Mouse (Mus musculus) adrenal gland, postnatal 14 days (tissue): ENCODE results near the gene Card14. TPM values are rescaled to one million over a fixed set of nuclear protein-coding genes. Genes with fewer than 3 reads are reported as not detected.

Experiments used
- DNase-seq: peaks from one replicate; pipeline ENCODE4 v3.0.0; 2021; ENCODE audit warnings: mixed read lengths
- total RNA-seq: library from RNA; stranded (reverse); gene quantifications from 2 replicates; pipeline ENCODE4 v1.2.3, GENCODE M21; 2021

Gene Card14
- total RNA-seq, 1 experiment from 2014 or later: 0.30 TPM

DNA sequence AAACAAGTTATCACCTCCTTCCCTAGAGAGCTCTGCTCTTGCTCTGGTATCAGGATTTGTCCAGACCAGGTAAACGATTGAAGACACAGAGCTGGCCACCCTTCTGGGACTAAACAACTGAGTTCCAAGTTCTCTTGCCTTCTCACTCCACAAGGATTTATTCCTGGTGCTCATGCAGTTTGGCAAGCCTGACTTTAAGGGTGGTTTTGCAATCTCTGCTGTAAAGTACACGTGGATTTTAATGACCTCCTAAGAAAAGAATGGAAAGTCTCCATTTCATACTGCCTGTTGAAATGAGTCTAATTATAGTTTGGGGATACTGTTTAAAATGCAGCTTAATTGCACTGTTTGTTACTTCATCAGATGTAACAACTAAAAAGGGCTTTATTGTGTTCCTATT, 6.6 kb upstream of the Card14 start:
- no peak for DNase-seq

DNA sequence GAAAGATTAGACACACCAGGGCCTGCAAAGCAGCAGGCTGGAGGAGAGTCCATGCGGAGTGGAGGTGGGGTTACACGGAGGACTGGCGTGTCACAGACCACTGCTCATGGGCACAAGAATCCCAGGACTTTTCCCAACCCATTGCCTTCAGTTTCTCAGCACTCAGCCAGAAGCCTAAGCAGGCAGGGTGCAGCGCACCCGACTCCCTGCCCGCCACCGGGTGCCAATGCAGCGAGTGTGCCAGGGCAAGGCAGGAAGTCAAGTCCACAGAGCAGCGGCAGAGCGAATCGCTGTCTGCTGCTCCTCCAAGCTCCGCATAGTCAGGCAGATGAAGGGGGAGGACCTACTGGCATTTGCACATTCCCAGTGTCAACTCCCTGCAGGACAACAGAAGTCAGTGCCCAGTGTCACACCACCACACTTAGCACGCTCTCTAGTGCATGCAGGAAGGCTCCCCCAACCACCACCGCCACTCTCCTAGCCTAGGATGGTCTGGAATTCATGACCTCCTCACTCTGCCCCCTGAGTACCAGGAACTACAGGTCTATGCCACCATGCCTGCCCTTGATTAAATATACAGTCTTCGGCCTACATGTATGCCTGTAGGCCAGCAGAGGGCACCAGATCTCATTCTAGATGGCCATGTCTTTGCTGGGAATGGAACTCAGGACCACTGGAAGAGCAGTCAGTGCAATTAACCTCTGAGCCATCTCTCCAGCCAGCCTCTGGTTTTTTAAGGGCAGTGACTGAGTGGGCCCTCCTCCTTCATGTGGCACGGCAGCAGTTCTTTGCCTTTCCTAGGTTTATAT, 2.5 kb upstream of the Card14 start:
- peak; percentile 71 for DNase-seq

DNA sequence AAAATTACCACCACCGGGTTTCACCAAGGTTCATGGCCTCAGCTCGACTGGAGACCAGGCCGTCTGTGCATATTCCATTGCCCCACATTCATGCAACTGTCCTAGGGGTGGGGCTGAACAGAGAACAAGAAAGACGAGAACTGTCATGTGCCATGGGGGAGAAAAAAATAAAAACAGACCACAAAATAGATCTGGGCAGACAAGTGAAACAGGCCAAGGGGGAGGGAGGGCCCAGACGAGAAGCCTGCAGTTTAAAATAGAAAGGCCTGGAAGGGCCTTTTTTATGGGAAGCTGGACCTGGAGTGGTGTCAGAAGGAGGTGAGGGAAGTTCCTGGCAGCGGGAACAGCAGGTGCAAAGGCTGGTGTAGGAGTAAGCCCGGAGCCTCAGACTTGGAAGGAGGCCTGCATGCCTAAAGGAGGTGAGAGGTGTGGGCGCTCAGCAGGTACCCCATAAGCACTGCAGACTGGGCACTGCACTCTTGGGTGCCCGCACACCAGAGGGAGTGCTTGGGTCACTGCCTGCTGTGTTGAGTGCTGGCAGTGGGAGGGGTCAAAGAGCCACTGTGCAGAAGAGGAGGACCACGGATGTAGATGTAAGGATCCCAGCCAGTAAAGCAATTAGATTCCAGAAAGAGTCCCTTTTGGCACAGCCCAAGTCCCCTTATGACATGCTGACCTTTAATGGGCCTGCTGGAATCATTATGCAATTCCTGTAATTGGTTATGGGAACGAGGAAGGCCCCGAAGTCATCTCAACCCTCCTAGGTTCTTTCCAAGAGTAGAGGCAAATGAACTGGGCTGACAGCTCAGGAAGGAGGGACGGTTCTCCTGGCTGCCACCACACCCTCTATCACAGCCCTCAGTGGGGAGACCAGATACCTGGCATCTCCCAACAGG, 558 bp upstream of the Card14 start:
- no peak for DNase-seq

DNA sequence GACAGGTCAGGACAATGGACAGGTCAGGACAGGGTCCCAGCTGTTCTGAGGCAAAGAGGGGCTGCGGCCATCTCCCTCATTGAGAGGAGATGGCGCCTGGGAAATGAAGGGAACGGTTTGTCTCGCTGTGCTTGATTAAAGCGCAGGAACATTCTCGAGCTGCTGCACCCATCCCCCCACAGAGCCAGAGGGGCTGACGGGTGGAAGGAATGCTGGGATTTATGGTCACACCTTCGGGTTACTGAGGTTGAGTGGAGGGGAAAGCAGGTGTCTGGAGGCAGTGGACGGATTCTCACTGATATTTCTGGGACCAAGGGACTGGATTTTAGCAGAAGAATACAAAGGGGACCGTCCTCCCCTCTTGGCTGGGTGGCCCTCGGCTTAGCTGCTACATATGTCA, 348 bp downstream of the Card14 start:
- DNase-seq: no peak

DNA sequence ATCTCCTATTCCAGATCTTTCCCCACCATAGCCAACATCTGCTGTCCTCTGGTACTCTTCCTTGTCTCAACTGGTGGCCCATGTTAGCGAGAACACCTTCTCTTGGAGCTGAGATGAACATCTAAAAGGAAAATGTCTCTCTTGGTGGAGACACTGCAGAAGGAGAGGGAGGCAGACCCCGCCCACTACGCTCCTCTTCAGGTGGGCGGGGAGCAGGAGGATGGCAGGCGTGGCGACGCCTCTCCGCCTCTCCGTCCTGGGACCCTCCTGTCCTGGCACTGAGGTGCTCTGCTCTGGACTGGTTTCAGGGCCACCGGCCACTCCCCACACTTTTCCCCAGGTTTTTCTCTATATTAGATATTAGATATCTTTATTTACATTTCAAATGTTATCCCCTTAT, 3.1 kb downstream of the Card14 start:
- DNase-seq: no peak

DNA sequence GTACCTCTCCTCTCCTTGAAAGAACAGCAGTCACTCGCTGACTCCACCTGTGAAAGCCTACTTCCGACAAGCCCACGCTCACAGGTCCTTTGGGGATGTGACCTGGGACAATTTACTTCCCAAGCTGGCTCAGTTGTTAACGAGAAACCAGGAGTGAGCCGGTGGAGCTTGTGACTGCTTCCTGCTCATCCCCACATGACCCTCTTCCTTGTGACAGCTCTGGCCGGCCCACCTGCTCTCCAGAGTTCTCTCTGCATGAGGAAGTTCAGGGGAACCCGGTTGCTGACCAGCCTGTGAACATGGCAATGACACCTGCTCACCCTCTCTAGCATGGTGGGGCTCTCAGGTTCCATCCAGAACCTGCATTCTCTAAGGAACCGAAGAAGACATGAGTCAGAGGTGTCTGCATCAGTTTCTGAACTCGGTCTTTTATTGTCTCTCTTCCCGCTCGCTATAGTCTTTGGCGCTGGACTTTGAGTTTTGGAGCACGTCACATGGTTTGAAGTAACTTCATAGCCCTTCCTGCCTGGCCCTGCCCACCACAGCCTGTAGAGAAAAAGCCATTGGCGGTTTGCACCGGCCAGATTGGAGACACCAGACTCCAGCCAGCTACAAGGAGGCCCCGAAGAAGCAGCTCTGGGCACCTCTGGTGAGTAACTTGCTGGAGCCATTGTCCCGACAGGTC, 6.8 kb downstream of the Card14 start:
- no peak for DNase-seq

DNA sequence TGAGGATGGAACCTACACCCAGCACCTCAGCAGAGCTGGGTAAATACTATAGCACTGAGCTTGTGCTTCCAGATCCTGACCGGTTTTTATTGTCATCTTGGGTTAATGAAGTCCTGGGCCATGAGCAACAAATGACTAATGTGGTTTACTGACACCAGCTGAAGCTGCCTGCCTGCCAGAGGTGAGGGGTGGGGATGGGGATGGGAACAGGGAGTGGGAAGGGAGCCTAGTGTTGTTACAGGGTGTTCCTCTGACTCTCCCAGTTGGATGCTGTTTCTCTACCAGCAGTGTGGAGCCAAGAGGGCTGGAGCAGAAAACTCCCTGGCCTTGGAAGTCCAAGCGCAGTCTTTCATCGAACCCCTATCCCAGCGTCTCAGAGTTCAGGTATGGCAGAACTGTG, 9.2 kb downstream of the Card14 start:
- DNase-seq: no peak

DNA sequence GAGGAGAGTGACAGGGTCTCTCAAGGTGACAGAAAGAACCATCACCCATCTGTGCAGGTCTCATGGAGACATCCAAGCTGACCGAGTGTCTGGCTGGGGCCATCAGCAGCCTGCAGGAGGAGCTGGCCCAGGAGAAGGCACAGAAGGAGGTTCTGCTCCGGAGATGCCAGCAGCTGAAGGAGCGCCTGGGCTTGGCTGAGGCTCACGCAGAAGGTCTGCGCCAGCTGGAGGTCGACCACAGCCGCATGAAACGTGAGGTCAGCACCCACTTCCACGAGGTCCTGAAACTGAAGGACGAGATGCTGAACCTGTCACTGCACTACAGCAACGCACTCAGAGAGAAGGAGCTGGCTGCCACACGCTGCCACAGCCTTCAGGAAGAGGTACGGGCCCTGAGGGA, 15.0 kb downstream of the Card14 start:
- DNase-seq: no peak

DNA sequence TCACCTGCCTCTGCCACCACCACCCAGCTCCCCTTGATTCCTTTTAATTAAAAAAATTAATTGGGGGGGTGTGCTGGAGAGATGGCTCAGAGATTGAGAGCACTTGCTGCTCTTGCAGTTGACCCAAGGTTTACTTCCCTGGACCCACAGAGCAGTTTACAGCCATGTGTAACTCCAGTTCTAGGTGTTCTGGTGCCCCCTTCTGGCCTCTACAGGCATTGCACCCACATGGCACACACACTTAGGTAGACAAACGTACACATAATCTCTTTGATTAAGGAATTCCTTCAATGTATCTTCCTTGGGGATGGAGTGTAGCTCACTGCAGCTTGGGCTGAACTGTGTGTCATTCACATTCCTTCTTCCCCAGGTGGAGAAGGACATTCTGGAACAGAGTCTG, 17.5 kb downstream of the Card14 start:
- no peak for DNase-seq

DNA sequence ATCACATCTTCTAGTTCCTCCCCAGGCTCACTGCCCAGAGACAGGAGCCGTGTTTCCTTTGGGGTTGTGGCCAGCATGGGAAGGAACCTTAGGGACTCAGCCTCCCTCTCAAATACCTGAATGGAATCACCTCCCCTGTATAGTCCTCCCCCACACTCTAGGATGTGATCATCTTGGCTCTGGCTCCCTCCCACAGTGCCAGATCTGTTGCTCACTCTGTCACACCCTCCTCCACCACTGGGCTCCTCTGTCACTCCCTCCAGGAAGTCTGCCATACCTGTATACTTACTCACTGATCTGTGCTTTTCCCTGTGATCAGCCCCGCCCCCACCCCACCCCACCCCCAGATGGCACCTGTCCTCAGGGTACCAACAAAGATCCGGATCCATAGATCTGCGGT, 23.0 kb downstream of the Card14 start:
- DNase-seq: no peak

DNA sequence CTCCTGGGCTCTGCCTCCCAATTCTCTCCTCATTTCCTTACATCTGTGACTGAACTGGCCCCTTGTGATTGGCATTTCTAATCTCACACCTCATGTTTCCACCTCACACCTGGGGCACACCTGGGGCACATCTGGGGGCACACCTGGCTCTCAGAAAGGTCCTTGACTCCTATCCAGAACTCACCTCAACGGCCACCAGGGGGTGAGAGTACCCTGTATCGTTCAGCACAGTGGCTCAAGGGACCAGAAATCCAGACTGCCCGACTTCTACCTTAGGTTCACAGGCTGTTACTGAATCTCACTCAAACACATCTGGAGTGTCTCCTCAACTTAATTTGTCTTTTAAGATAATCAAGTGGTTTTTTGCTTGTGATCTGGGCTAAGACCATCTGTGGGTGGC, 24.4 kb downstream of the Card14 start:
- DNase-seq: no peak

DNA sequence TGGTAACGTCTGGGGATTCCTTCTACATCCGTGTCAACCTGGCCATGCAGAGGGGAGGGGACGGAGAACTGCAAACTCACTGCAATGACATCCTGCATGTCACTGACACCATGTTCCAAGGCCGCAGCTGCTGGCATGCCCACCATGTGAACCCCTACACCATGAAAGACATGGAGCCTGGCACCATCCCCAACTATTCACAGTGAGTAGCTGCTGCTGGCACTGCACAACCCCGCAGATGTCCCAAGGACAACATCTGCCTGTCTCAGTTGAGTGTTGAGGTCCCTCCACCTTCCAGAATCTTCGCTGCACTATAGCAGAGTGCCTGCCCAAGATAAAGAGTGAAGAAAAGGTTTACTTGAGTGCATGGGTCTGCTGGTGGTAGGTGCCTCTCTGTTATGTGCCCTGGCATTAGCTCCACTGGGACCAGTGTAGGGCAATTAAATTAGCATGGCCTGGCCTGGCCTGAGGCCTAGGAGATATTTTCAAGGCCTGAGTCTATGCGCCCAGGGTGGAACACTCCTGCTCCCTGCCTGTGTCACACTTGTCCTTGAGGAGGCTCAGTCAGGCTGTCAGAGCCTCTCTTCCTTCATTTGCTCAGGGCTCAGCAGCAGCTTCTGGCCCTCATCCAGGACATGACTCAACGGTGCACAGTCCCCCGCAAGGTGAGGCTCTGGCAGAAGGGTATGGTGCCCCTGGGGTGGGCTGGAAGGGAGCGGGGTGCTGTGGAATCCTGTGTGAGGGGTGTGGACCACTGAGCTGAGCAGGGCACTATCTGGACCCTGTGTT, 30.9 kb downstream of the Card14 start:
- DNase-seq: peak; percentile 89

DNA sequence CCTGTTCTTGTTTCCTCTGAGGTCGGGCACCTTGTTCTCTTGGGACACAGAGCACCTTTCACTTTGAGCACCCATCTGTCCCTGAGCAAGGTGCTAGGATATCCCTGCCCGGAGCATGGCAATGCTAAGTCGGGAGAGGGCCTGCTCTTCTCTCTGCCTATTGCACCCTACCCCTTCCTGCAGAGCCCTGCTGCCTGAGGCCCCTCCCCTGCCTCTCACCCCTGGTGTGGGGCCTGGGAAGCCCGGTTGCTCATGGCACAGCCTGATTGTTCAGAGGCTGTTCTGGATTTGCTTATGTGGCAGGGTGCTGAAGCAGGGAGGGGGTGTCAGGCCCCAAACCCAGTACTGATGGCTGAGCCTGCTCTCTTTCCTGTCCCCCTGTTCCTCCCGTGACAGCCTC, 31.6 kb downstream of the Card14 start:
- DNase-seq: peak; percentile 48

DNA sequence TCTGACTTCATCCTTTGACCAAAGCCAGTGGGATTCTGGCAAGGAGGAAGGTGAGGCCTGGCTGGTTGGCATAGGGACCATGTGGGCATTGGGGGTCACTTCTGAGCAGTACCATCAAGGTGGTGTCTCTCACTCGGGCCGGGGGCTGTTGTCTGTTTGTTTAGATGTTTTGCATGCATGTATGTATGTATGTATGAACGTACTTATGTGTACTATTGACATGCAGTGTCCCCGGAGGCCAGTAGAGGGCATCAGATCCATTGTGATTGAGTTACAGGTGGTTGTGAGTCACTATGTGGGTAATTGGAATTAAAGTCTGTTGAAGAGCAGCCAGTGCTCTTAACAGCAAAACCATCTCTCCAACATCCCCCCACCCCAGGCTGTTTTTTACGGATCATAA, 32.1 kb downstream of the Card14 start:
- peak; percentile 80 for DNase-seq

DNA sequence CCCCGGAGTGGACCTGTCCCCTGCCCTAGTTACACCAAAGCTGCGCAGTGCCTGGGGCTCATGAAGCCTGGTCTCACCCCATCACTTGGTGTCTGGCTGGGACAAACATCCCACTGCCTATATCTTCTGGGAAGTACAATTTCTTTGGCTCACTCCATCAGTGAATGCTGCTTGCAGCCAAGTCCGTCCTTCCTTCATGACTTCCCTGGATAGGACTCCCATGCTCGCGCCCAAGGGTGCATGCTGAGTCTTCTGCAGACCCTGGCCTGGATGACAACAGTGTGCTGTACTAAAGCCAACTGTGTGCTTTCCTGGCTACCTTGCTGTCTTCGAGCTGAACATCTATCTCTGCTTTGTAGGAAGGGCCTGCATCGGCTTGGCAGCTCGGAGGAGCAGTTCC, 36.6 kb downstream of the Card14 start:
- DNase-seq: no peak

DNA sequence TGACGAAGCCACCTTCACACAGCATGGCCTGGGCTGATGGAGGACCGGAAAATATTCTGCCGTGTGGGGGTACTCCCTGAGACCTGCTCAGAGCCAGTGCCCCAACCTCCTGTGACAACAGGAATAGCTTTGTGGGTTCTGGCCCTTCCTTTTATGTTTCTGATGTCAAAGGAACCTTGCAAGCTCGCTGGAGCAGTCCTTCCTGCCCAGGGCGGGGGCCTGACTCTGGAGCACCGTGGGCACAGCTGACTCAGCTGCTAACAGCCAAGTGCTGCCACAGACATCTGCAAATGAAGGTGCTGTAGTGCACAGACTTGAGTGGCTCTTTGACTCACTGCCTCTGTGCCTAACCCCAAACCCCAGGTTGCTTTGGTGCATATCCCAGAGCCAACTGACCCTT, 37.3 kb downstream of the Card14 start:
- DNase-seq: no peak

DNA sequence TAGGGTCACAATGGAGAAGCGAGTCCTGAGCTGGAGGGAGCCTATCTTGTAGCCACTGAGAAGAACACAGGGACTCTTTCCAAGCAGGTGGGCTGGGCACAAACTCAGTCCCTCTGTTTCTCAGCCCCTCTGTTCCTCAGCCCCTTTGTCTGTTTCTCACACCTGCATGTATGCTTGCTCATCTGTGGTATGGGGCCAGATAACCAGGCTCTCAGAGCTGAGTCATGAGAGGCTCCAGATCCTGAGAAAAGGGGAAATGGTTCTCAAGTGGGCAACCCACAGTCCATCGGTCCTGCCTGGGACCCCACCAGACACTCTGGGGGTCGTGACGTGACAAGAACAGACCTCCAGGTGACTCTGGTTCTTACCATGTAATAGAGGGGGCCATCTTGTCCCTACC, 39.6 kb downstream of the Card14 start:
- DNase-seq: no peak

DNA sequence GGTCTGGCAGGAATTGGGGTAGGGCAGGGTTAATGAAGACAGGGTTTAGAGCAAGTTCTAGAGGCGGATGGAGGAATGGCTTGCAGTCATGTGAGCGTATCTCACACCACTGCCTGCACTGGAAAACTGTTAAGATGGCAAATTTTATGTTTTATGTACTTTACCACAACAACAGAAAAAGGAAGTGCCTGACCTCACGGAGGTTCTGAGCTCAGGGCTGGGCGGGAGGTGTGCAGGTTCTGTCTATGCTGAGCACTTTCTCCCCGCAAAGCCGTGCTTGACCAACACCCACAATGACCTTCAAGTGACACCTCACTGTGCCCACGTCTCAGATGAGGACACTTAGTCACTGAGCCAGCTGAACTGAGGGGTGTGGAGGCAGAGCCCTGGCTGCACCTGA, 44.5 kb downstream of the Card14 start:
- DNase-seq: no peak

DNA sequence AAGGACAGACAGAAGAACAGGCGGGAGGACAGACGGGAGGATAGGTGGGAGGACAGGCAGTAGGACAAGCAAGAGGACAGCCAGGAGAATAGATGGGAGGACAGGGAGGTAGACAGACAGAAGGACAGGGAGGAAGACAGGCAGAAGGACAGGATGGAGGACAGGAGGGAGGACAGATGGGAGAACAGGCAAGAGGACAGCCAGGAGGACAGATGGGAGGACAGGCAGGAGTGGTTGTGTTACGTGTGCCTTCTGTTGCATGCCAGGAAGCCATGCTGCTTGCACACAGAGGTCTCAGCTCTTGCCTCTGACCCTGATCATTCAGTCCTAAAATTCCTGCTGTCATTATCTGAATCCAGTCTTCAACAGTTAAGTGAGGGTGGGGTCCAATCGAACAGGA, 46.4 kb downstream of the Card14 start:
- no peak for DNase-seq

DNA sequence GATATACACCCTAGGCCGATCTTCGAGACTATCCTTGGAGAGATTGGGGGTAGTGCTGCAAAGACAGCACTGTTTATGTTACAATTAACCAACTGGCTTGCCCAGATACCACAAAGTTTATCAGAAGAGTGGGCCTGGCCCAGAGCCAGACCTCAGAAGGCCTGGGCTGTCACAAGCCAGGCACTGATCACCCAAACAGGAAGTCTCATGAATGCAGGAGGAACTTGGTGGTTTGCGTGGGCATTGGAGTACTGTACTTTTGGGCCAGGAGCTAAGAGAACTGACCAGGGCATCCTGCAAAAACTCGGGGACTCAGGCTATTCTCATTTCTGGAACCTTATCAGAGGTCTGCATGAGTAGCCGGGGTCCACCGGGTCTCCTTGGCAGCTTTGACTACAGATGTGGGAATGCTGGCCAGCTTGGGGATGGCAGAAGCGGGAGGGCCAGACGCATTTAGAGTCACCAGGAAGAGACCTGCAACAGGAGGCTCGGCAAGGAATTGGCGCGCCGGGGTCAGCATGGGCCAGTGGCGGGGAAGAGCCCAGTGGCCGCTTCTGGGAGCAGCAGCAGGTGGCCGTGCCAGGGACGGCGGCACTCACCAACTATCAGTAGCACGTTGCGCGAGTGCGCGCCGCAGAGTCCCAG, 47.4 kb downstream of the Card14 start:
- peak; percentile 65 for DNase-seq
